Mouse (Mus musculus) hindbrain, embryonic 16.5 days (tissue): ENCODE measurements around the gene Ebf3. TPM values are rescaled to one million over a fixed set of nuclear protein-coding genes. Genes with fewer than 3 reads are reported as not detected.

ENCODE experiments used
- ATAC-seq: fragments of 200-750 bp; cut with Nextera tagmentation; 2 replicates; pipeline ENCODE4 v1.8.0; 2017; ENCODE audit warnings: moderate TSS enrichment, moderate library complexity
- H3K27ac ChIP-seq: fragments of 300-500 bp; sonication (generic); 2 replicates; pipeline ENCODE4 v1.5.1; 2014; ENCODE audit warnings: low read depth, mild to moderate bottlenecking, control low read depth, low read length, moderate library complexity
- H3K27me3 ChIP-seq: fragments of 300-500 bp; sonication (generic); replicated peaks from 2 replicates; pipeline ENCODE4 v1.6.1; 2014; ENCODE audit warnings: low read length; ENCODE audit not compliant: control insufficient read depth, insufficient read depth
- H3K36me3 ChIP-seq: fragments of 300-500 bp; sonication (generic); 2 replicates; pipeline ENCODE4 v1.6.1; 2014; ENCODE audit warnings: mild to moderate bottlenecking, low read length, moderate library complexity, mixed read lengths; ENCODE audit not compliant: control insufficient read depth, insufficient read depth
- H3K4me1 ChIP-seq: fragments of 300-500 bp; sonication (generic); 2 replicates; pipeline ENCODE4 v1.6.1; 2014; ENCODE audit warnings: low read depth, low read length; ENCODE audit not compliant: control insufficient read depth, insufficient read depth
- H3K4me2 ChIP-seq: fragments of 300-500 bp; sonication (generic); 2 replicates; pipeline ENCODE4 v1.6.1; 2014; ENCODE audit warnings: mild to moderate bottlenecking, low read length, control low read depth, moderate library complexity
- H3K4me3 ChIP-seq: fragments of 300-500 bp; sonication (generic); 2 replicates; pipeline ENCODE4 v1.5.1; 2014; ENCODE audit warnings: mild to moderate bottlenecking, low read length, control low read depth, moderate library complexity
- H3K9ac ChIP-seq: fragments of 300-500 bp; sonication (generic); 2 replicates; pipeline ENCODE4 v1.6.1; 2014; ENCODE audit warnings: low read depth, mild to moderate bottlenecking, control low read depth, low read length, moderate library complexity
- H3K9me3 ChIP-seq: fragments of 300-500 bp; sonication (generic); 2 replicates; pipeline ENCODE4 v1.6.1; 2014; ENCODE audit warnings: mild to moderate bottlenecking, low read length, moderate library complexity; ENCODE audit not compliant: control insufficient read depth
- WGBS: fragments of 180-500 bp; shearing (Covaris S2); extraction: QIAGEN DNeasy Blood & Tissue Kit; methylation state at CpG from one replicate; pipeline ENCODE4 v1.1.7; 2014; 5-methylcytosine and 5-hydroxymethylcytosine counted together
- polyA plus RNA-seq: library from polyadenylated mRNA; unstranded; fragments of >200 nt; fragmentation: Nextera tagmentation; extraction: Ambion mirVana; gene quantifications from 2 replicates; pipeline ENCODE4 v1.2.1, GENCODE M21; 2015

The Ebf3 gene
- polyA plus RNA-seq, 1 experiment from 2014 or later, result 10.7 TPM

DNA sequence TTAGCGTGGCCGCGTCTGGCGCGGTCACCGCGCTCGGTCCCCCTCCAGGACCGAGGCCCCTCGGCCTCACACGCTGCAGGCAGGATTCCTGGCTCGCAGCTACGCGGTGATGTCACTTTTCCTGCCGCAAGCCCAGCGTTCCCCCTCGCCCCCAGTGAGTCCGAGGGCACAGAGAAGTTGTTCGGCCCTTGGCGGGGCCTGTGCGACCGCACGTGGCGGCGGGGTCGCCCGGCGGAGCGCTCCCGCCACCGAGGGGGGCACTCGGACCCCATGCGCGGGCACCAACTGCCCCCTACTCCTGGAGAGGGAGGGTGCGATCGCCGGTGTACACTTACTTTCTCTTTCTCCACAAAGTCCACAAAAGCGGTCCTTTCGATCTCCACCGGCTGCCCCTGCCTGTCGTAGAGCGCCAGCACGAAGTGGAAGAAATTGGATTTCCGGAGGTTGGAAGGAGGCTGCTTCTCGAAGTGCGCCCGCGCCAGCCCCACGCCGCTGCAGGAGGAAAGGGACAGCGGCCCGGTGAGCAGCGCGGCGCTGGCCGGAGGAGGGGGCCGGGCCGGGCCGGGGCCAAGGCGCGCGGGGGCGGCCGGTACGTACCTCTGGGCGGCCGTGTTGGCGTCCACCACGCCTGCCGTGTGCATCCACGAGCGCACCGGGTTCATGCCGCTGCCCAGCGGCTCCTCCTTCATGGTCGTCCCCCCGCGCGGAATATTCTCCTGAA is 902 bp downstream of the Ebf3 start:
- peaks cover 29% of the 10 kb centered on the region for H3K4me1 ChIP-seq

DNA sequence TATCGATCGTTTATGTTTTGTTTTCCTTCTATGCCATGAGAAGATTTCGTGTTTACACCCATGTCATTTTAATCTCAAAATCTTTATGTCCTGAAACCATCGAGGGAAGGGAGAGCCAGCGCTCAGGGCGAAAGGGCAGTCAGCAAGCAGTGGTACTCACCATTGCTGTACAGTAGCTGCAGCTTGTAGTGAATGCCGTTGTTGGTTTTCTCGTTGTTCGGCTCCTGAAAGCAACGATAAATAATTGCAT is 1.4 kb downstream of the Ebf3 start:
- Histone ChIP-seq H3K27ac (peak overlapping the region; percentile 96), H3K36me3 (no peaks in the 10 kb centered on the region), H3K9ac (peak overlapping the region; percentile 80), H3K4me2 (peak overlapping the region; percentile 83), H3K4me1 (peaks cover 29% of the 10 kb centered on the region), H3K9me3 (no peaks in the 10 kb centered on the region), H3K27me3 (peaks cover under 1% of the 10 kb centered on the region; the same call in 1 of the 2 replicates), H3K4me3 (peak overlapping the region; percentile 66)
- 1% methylated on average over 10 of the region's 10 CpGs for WGBS
- ATAC-seq, result no peak

More for the DNA sequence above, 902 bp downstream of the Ebf3 start:
- Histone ChIP-seq H3K9ac (peak overlapping the region; percentile 80), H3K27me3 (no peaks in the 10 kb centered on the region), H3K4me2 (peak overlapping the region; percentile 83), H3K27ac (peak overlapping the region; percentile 96), H3K36me3 (no peaks in the 10 kb centered on the region), H3K9me3 (no peaks in the 10 kb centered on the region), H3K4me3 (peak overlapping the region; percentile 66)
- no peak for ATAC-seq
- under 1% methylated on average over 59 of the region's 79 CpGs for WGBS

- Histone ChIP-seq H3K4me2 (peak overlapping the region; percentile 83), H3K27me3 (peaks cover 3% of the 10 kb centered on the region; the same call in 1 of the 2 replicates), H3K4me1 (peaks cover 29% of the 10 kb centered on the region), H3K9me3 (no peaks in the 10 kb centered on the region), H3K4me3 (peak overlapping the region; percentile 66), H3K36me3 (no peaks in the 10 kb centered on the region), H3K27ac (peak overlapping the region; percentile 96), H3K9ac (peak overlapping the region; percentile 80)
- 10% methylated on average over 17 of the region's 17 CpGs for WGBS
- no peak for ATAC-seq
These were observed 1.9 kb downstream of the Ebf3 start for GRCm38 (mm10) chr7:137312166-137312932.

GRCm38 (mm10) chr7:137311341-137312110 is 2.7 kb downstream of the Ebf3 start:
- 6% methylated on average over 8 of the region's 8 CpGs for WGBS
- H3K4me2 ChIP-seq, result peak overlapping the region; percentile 71
- H3K27ac ChIP-seq, result peak overlapping the region; percentile 89
- no peaks in the 10 kb centered on the region for H3K36me3 ChIP-seq
- H3K9ac ChIP-seq, result peak overlapping the region; percentile 78
- H3K4me1 ChIP-seq, result peaks cover 24% of the 10 kb centered on the region
- ATAC-seq, result no peak
- no peaks in the 10 kb centered on the region for H3K9me3 ChIP-seq
- H3K4me3 ChIP-seq, result peak overlapping the region; percentile 66
- H3K27me3 ChIP-seq, result peaks cover 3% of the 10 kb centered on the region; the same call in 1 of the 2 replicates

DNA sequence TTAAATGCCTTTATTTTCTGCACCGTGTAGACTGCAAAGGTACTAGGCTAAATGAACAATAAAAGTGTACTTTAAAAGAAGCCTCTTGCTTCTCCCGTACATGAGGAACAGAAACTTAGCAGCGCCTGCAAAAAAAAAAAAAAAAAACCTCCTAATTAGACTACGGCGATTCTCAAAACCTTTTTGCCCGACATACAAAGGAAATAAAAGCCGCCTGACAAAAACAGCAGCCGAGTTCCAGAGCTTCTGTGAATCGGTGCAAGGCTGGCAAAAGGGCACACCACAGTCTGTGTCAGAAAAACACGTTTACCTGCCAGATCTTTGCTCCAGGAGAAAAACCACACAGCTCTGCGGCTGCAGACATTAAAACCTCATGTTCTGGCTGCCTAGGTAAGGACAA is 3.4 kb downstream of the Ebf3 start:
- Histone ChIP-seq H3K4me1 (peaks cover 24% of the 10 kb centered on the region), H3K36me3 (no peaks in the 10 kb centered on the region)
- WGBS, result 4% methylated on average over 11 of the region's 11 CpGs

GRCm38 (mm10) chr7:137310091-137310761 is 4.0 kb downstream of the Ebf3 start:
- H3K27ac ChIP-seq, result peak overlapping the region; percentile 89
- ATAC-seq, result no peak
- H3K4me2 ChIP-seq, result peak overlapping the region; percentile 71
- H3K9ac ChIP-seq, result peak overlapping the region; percentile 78
- no peaks in the 10 kb centered on the region for H3K36me3 ChIP-seq
- H3K27me3 ChIP-seq, result peaks cover 3% of the 10 kb centered on the region; the same call in 1 of the 2 replicates
- peaks cover 23% of the 10 kb centered on the region for H3K4me1 ChIP-seq
- H3K4me3 ChIP-seq, result peak overlapping the region; percentile 66
- 0% methylated on average over 30 of the region's 49 CpGs for WGBS
- no peaks in the 10 kb centered on the region for H3K9me3 ChIP-seq

More for the DNA sequence above, 3.4 kb downstream of the Ebf3 start:
- H3K27ac ChIP-seq, result peak overlapping the region; percentile 89
- no peak for ATAC-seq
- H3K9me3 ChIP-seq, result no peaks in the 10 kb centered on the region
- H3K27me3 ChIP-seq, result peaks cover 3% of the 10 kb centered on the region; the same call in 1 of the 2 replicates
- H3K4me2 ChIP-seq, result peak overlapping the region; percentile 71
- H3K9ac ChIP-seq, result peak overlapping the region; percentile 78
- H3K4me3 ChIP-seq, result peak overlapping the region; percentile 66

DNA sequence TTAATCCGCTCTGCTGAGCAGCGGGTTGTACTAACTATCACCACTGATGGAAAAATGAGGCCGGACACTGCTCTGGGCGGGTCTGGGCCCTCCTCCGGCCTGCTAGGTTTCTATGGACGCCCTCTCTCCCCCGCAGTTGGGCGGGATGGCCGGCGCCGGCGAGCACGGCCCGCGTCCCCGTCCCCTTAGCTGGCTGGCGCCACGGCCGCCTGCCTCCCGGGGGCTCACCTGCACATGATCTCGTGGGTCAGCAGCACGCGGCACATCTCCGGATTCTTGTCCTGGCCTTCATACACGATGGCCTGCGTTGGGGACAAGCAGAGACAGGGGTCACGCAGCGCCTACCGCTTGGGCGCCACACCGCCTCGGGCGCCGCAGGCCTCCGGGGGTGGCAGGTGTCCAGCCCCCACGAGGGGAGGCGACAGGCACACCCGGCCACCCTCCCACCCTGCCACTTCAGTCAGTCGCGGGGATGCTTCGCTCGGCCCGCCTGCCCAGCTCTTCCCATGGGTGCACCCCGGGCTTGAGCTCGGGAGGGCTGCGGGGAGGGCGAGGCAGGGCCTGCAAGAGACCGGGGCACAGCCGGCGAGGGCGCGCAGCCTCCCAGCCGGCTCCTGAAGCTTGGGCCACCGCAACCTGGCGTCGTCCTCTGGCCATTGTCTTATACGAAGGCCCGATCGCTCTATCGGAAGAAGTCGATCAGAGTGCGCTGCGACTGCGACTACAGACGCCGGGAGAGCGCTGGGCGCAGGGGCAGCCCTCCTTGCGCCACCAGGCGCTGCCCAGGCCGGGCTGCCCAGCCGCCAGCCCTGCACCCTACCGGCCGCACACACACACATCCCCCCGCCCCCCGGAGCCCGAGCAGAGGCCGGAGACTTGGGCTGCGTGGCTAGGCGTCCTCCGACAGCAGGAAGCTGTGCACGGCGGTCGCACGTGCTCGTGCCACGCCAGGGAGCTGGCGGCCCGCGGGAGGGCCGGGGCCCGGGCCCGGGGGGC is 4.9 kb downstream of the Ebf3 start:
- Histone ChIP-seq H3K27me3 (peaks cover 3% of the 10 kb centered on the region; the same call in 1 of the 2 replicates), H3K4me1 (peaks cover 19% of the 10 kb centered on the region), H3K9ac (peak overlapping the region; percentile 78), H3K27ac (peak overlapping the region; percentile 89), H3K36me3 (no peaks in the 10 kb centered on the region), H3K9me3 (no peaks in the 10 kb centered on the region), H3K4me2 (peak overlapping the region; percentile 71), H3K4me3 (peak overlapping the region; percentile 66)
- peak; percentile 9; the same call in 1 of the 2 replicates for ATAC-seq
- WGBS, result under 1% methylated on average over 83 of the region's 93 CpGs
